Mouse (Mus musculus) layer of hippocampus, adult 18-20 months (tissue): ENCODE measurements around the gene Fam163a. TPM values are rescaled to one million over a fixed set of nuclear protein-coding genes. Genes with fewer than 3 reads are reported as not detected.
A peak's percentile ranks its signal among the peaks of the same experiment; 100 is the strongest.
"Not testable (repeated sequence)": the region's sequence is repeated elsewhere in the genome, so short reads cannot be mapped to it uniquely, and the experiment has no call there.

ENCODE experiments used
- DNase-seq, 2 experiments: peaks; one replicate each; pipeline ENCODE4 v3.0.0; 2022; ENCODE audit warnings: low spot score in 2 of 2
- total RNA-seq, 2 experiments: library from RNA; stranded (reverse); gene quantifications; 2 replicates each; pipeline ENCODE4 v1.2.3; 2021

The Fam163a gene
- total RNA-seq, 2 experiments from 2014 or later, result 13.6 to 14.1 TPM

- DNase-seq, result peak; percentile 15 to 60
These were observed 119.1 kb downstream of the Fam163a start for GRCm38 (mm10) chr1:156085770-156086169.

- DNase-seq, result no peak
These were observed 120.2 kb downstream of the Fam163a start for GRCm38 (mm10) chr1:156084603-156085002.

- no peak for DNase-seq
These were observed 127.2 kb downstream of the Fam163a start for GRCm38 (mm10) chr1:156077655-156078054.

GRCm38 (mm10) chr1:156076474-156076873, 128.4 kb downstream of the Fam163a start:
- no peak for DNase-seq

GRCm38 (mm10) chr1:156074575-156074974, 130.3 kb downstream of the Fam163a start:
- DNase-seq, result no peak

- DNase-seq, result no peak
These were observed 131.5 kb downstream of the Fam163a start for GRCm38 (mm10) chr1:156073169-156073821.

GRCm38 (mm10) chr1:156070106-156070505, 134.7 kb downstream of the Fam163a start:
- DNase-seq, result no peak

GRCm38 (mm10) chr1:156066133-156066532, 138.7 kb downstream of the Fam163a start:
- no peak for DNase-seq

- DNase-seq, result no peak
These were observed 142.6 kb downstream of the Fam163a start for GRCm38 (mm10) chr1:156062193-156062592.

- no peak for DNase-seq
These were observed 146.6 kb downstream of the Fam163a start for GRCm38 (mm10) chr1:156058207-156058606.

- DNase-seq, result no peak
These were observed 158.1 kb downstream of the Fam163a start for GRCm38 (mm10) chr1:156046688-156047087.

- DNase-seq, result no peak
These were observed 160.6 kb downstream of the Fam163a start for GRCm38 (mm10) chr1:156044211-156044611.

- peak; percentile 12 to 67 for DNase-seq
These were observed 161.8 kb downstream of the Fam163a start for GRCm38 (mm10) chr1:156043027-156043426.

- DNase-seq, result no peak
These were observed 162.3 kb downstream of the Fam163a start for GRCm38 (mm10) chr1:156042481-156042880.

GRCm38 (mm10) chr1:156041451-156042241, 163.2 kb downstream of the Fam163a start:
- DNase-seq, result no peak

GRCm38 (mm10) chr1:156040731-156041401, 164.0 kb downstream of the Fam163a start:
- DNase-seq, result peak; percentile 87 to 92

GRCm38 (mm10) chr1:156039989-156040388, 164.8 kb downstream of the Fam163a start:
- DNase-seq, result not testable (repeated sequence)

- DNase-seq, result no peak
These were observed 167.7 kb downstream of the Fam163a start for GRCm38 (mm10) chr1:156037144-156037583.

GRCm38 (mm10) chr1:156035930-156036737, 168.7 kb downstream of the Fam163a start, which contains the start of gene Tor1aip1:
TSS of gene Tor1aip1 (minus strand) at chr1:156036480.
- DNase-seq, result peak; percentile 97 to 98

- no peak for DNase-seq
These were observed 169.4 kb downstream of the Fam163a start, which contains the start of gene Tor1aip2 for GRCm38 (mm10) chr1:156035269-156035929. TSS of gene Tor1aip2 (plus strand) at chr1:156035403.
